Mouse (Mus musculus) heart, postnatal 0 days (tissue): Measurements from ENCODE around the gene Crabp1. TPM values are rescaled to one million over a fixed set of nuclear protein-coding genes. Genes with fewer than 3 reads are reported as not detected.

Experiments used
- ATAC-seq: fragments of 200-750 bp; cut with Nextera tagmentation; 2 replicates; pipeline ENCODE4 v1.8.0; 2017; ENCODE audit warnings: low read depth, moderate number of reproducible peaks, moderate library complexity; ENCODE audit not compliant: insufficient read depth
- DNase-seq: peaks from one replicate; pipeline ENCODE4 v3.0.0-alpha.2; 2016; ENCODE audit warnings: low spot score
- H3K27ac ChIP-seq: fragments of 300-500 bp; sonication (generic); 2 replicates; pipeline ENCODE4 v1.5.1; 2014; ENCODE audit warnings: low read depth, mild to moderate bottlenecking
- H3K27me3 ChIP-seq: fragments of 300-500 bp; sonication (generic); 2 replicates; pipeline ENCODE4 v1.6.1; 2014; ENCODE audit warnings: low read length, mixed read lengths; ENCODE audit not compliant: control insufficient read depth, insufficient read depth
- H3K36me3 ChIP-seq: fragments of 300-500 bp; sonication (generic); replicated peaks from 2 replicates; pipeline ENCODE4 v1.6.1; 2014; ENCODE audit warnings: low read length, mixed read lengths; ENCODE audit not compliant: control insufficient read depth, insufficient read depth
- H3K4me1 ChIP-seq: fragments of 300-500 bp; sonication (generic); 2 replicates; pipeline ENCODE4 v1.6.1; 2014; ENCODE audit warnings: antibody characterized with exemption; ENCODE audit not compliant: control insufficient read depth, insufficient read depth
- H3K4me2 ChIP-seq: fragments of 300-500 bp; sonication (generic); 2 replicates; pipeline ENCODE4 v1.6.1; 2014; ENCODE audit warnings: low read depth, mild to moderate bottlenecking, low read length, moderate library complexity
- H3K4me3 ChIP-seq: fragments of 300-500 bp; sonication (generic); 2 replicates; pipeline ENCODE4 v1.5.1; 2014; ENCODE audit warnings: low read depth, low read length
- H3K9ac ChIP-seq: fragments of 300-500 bp; sonication (generic); replicated peaks from 2 replicates; pipeline ENCODE4 v1.6.1; 2014; ENCODE audit warnings: low read depth, low read length, mixed read lengths
- H3K9me3 ChIP-seq: fragments of 300-500 bp; sonication (generic); replicated peaks from 2 replicates; pipeline ENCODE4 v1.6.1; 2016; ENCODE audit warnings: low read length; ENCODE audit not compliant: control insufficient read depth
- CTCF ChIP-seq: IDR thresholded peaks from 2 replicates; pipeline ENCODE4 v1.5.1; 2016; ENCODE audit warnings: antibody characterized with exemption, control low read depth, low read depth
- EP300 ChIP-seq: IDR thresholded peaks from 2 replicates; pipeline ENCODE4 v1.6.1; 2016; ENCODE audit warnings: antibody characterized with exemption, low read depth
- WGBS: fragments of 180-500 bp; shearing (Covaris S2); extraction: QIAGEN DNeasy Blood & Tissue Kit; methylation state at CpG from one replicate; pipeline ENCODE4 v1.1.7; 2014; 5-methylcytosine and 5-hydroxymethylcytosine counted together
- polyA plus RNA-seq: library from polyadenylated mRNA; unstranded; fragments of >200 nt; fragmentation: Nextera tagmentation; extraction: Ambion mirVana; gene quantifications from 2 replicates; pipeline ENCODE4 v1.2.1, GENCODE M21; 2015
- total RNA-seq: library from RNA; depleted of rRNA; stranded (reverse); fragments of >200 nt; gene quantifications from 2 replicates; pipeline ENCODE4 v1.2.3, GENCODE M21; 2014; ENCODE audit warnings: low replicate concordance; rRNA removed

Gene Crabp1
- total and polyA plus RNA-seq, 2 experiments from 2014 or later, result 0.34 TPM; not detected in 1

- H3K27ac ChIP-seq, result no peak overlapping the region
- 57% methylated on average over 5 of the region's 5 CpGs for WGBS
- ATAC-seq (peak; percentile 41), DNase-seq (no peak)
- no peaks in the 10 kb centered on the region for H3K4me1 ChIP-seq
- H3K9ac ChIP-seq, result no peak overlapping the region
- no peak overlapping the region for H3K4me3 ChIP-seq
- TF ChIP-seq EP300, result no peak
- H3K4me2 ChIP-seq, result no peak overlapping the region
- no peaks in the 10 kb centered on the region for H3K9me3 ChIP-seq
- H3K36me3 ChIP-seq, result no peaks in the 10 kb centered on the region
- H3K27me3 ChIP-seq, result no peaks in the 10 kb centered on the region
Observed at GRCm38 (mm10) chr9:54804351-54804750, 39.8 kb downstream of the Crabp1 start.

GRCm38 (mm10) chr9:54807761-54808160, 43.2 kb downstream of the Crabp1 start:
- DNase-seq, result no peak

GRCm38 (mm10) chr9:54809953-54810352, 45.4 kb downstream of the Crabp1 start:
- no peaks in the 10 kb centered on the region for H3K9me3 ChIP-seq
- H3K4me2 ChIP-seq, result no peak overlapping the region
- no peak overlapping the region for H3K9ac ChIP-seq
- ATAC-seq (no peak), DNase-seq (no peak)
- no peak overlapping the region for H3K27ac ChIP-seq
- no peaks in the 10 kb centered on the region for H3K4me1 ChIP-seq
- WGBS, result 41% methylated on average over 4 of the region's 4 CpGs
- no peak overlapping the region for H3K4me3 ChIP-seq
- no peaks in the 10 kb centered on the region for H3K36me3 ChIP-seq
- TF ChIP-seq CTCF (no peak), EP300 (no peak)
- no peaks in the 10 kb centered on the region for H3K27me3 ChIP-seq

More at GRCm38 (mm10) chr9:54807761-54808160, 43.2 kb downstream of the Crabp1 start:
- no peak overlapping the region for H3K4me3 ChIP-seq
- H3K9ac ChIP-seq, result no peak overlapping the region
- no peak overlapping the region for H3K27ac ChIP-seq
- H3K36me3 ChIP-seq, result no peaks in the 10 kb centered on the region
- no peak overlapping the region for H3K4me2 ChIP-seq
- no peaks in the 10 kb centered on the region for H3K4me1 ChIP-seq
- no peaks in the 10 kb centered on the region for H3K9me3 ChIP-seq
- TF ChIP-seq EP300 (no peak), CTCF (no peak)
- no peak for ATAC-seq
- WGBS, result 74% methylated on average over 4 of the region's 4 CpGs
- no peaks in the 10 kb centered on the region for H3K27me3 ChIP-seq

GRCm38 (mm10) chr9:54816508-54817201, 52.1 kb downstream of the Crabp1 start:
- Histone ChIP-seq H3K4me3 (no peak overlapping the region), H3K27me3 (no peaks in the 10 kb centered on the region), H3K27ac (no peak overlapping the region), H3K36me3 (no peaks in the 10 kb centered on the region), H3K9ac (no peak overlapping the region), H3K4me2 (no peak overlapping the region), H3K4me1 (no peaks in the 10 kb centered on the region), H3K9me3 (no peaks in the 10 kb centered on the region)
- DNase-seq (no peak), ATAC-seq (no peak)
- WGBS, result 73% methylated on average over 10 of the region's 10 CpGs
- TF ChIP-seq EP300 (no peak), CTCF (no peak)

GRCm38 (mm10) chr9:54821442-54822100, 57.0 kb downstream of the Crabp1 start:
- TF ChIP-seq EP300 (no peak), CTCF (peak; percentile 72)
- peak; percentile 74 for DNase-seq
- H3K4me2 ChIP-seq, result no peak overlapping the region
- H3K9ac ChIP-seq, result no peak overlapping the region
- H3K9me3 ChIP-seq, result no peaks in the 10 kb centered on the region
- H3K4me3 ChIP-seq, result no peak overlapping the region
- no peaks in the 10 kb centered on the region for H3K27me3 ChIP-seq
- no peaks in the 10 kb centered on the region for H3K36me3 ChIP-seq
- 58% methylated on average over 5 of the region's 5 CpGs for WGBS
- H3K27ac ChIP-seq, result no peak overlapping the region
- ATAC-seq, result 0 out of 2 replicates have a peak, but pooled peaks have one; percentile 66
- no peaks in the 10 kb centered on the region for H3K4me1 ChIP-seq

Other genes with a start within 250 kb of the Crabp1 start
- gene Sh2d7, start 225.8 kb upstream of the Crabp1 start, total RNA-seq, result not detected in 2 replicates
- not detected in 2 replicates for gene Sh2d7, start 225.8 kb upstream of the Crabp1 start, polyA plus RNA-seq
- gene Cib2, start 204.5 kb upstream of the Crabp1 start, total RNA-seq, result 4.5 TPM in 1 of 2 replicates, not detected in the other
- gene Cib2, start 204.5 kb upstream of the Crabp1 start, polyA plus RNA-seq, result 2.0 and 2.4 TPM in 2 replicates
- gene Idh3a, start 178.4 kb upstream of the Crabp1 start, total RNA-seq, result 402 and 407 TPM in 2 replicates
- gene Idh3a, start 178.4 kb upstream of the Crabp1 start, polyA plus RNA-seq, result 840 TPM in 2 replicates
- 0.69 TPM in 1 of 2 replicates, not detected in the other for gene Acsbg1, start 102.9 kb upstream of the Crabp1 start, total RNA-seq
- gene Acsbg1, start 102.9 kb upstream of the Crabp1 start, polyA plus RNA-seq, result 0.07 and 0.19 TPM in 2 replicates
- gene Dnaja4, start 65.9 kb upstream of the Crabp1 start, total RNA-seq, result 23.3 and 28.2 TPM in 2 replicates
- gene Dnaja4, start 65.9 kb upstream of the Crabp1 start, polyA plus RNA-seq, result 36.1 and 39.2 TPM in 2 replicates
- 35.1 and 65.5 TPM in 2 replicates for gene Wdr61, start 30.2 kb upstream of the Crabp1 start, total RNA-seq
- 91.8 and 92.2 TPM in 2 replicates for gene Wdr61, start 30.2 kb upstream of the Crabp1 start, polyA plus RNA-seq
- gene Ireb2, start 99.0 kb downstream of the Crabp1 start, total RNA-seq, result 17.7 and 21.1 TPM in 2 replicates
- 12.1 and 14.4 TPM in 2 replicates for gene Ireb2, start 99.0 kb downstream of the Crabp1 start, polyA plus RNA-seq
- gene Hykk, start 152.5 kb downstream of the Crabp1 start, total RNA-seq, result 3.3 and 3.6 TPM in 2 replicates
- gene Hykk, start 152.5 kb downstream of the Crabp1 start, polyA plus RNA-seq, result 1.4 and 1.5 TPM in 2 replicates
- gene Psma4, start 186.0 kb downstream of the Crabp1 start, total RNA-seq, result 200 and 381 TPM in 2 replicates
- gene Psma4, start 186.0 kb downstream of the Crabp1 start, polyA plus RNA-seq, result 224 and 230 TPM in 2 replicates
- not detected in 2 replicates for gene AY074887, start 186.2 kb downstream of the Crabp1 start, total RNA-seq
- 0.32 and 0.37 TPM in 2 replicates for gene AY074887, start 186.2 kb downstream of the Crabp1 start, polyA plus RNA-seq
- not detected in 2 replicates for gene Chrna5, start 216.1 kb downstream of the Crabp1 start, total RNA-seq
- gene Chrna5, start 216.1 kb downstream of the Crabp1 start, polyA plus RNA-seq, result 0.07 TPM in 1 of 2 replicates, not detected in the other